Mouse (Mus musculus) lung, postnatal 4 days (tissue): Measurements from ENCODE around the gene Ift22.
A peak's percentile ranks its signal among the peaks of the same experiment; 100 is the strongest.

Experiments
- DNase-seq, 2 experiments: peaks; one replicate each; pipeline ENCODE4 v3.0.0; 2021

Ift22 gene

GRCm38 (mm10) chr5:136949551-136950336 lies 41.8 kb downstream of the Ift22 start:
- DNase-seq, result peak in 1 of 2 experiments; percentile 51

- no peak for DNase-seq
Observed at GRCm38 (mm10) chr5:136950521-136950920, 42.6 kb downstream of the Ift22 start.

- no peak for DNase-seq
Observed at GRCm38 (mm10) chr5:136952153-136952552, 44.2 kb downstream of the Ift22 start.

- DNase-seq, result peak; percentile 97 to 98
Observed at GRCm38 (mm10) chr5:136953015-136953414, 45.1 kb downstream of the Ift22 start, which contains the start of gene Fis1. Fis1 (plus strand) TSS chr5:136953275.

GRCm38 (mm10) chr5:136953440-136953951 lies 45.5 kb downstream of the Ift22 start:
- DNase-seq, result peak; percentile 55 to 58

GRCm38 (mm10) chr5:136955622-136956021 lies 47.7 kb downstream of the Ift22 start:
- DNase-seq, result no peak

- no peak for DNase-seq
Observed at GRCm38 (mm10) chr5:136957250-136957649, 49.3 kb downstream of the Ift22 start.

- peak in 1 of 2 experiments; percentile 36 for DNase-seq
Observed at GRCm38 (mm10) chr5:136958991-136959605, 51.1 kb downstream of the Ift22 start.

GRCm38 (mm10) chr5:136960053-136960452 lies 52.1 kb downstream of the Ift22 start:
- no peak for DNase-seq

GRCm38 (mm10) chr5:136961334-136961982 lies 53.5 kb downstream of the Ift22 start:
- no peak for DNase-seq

- peak; percentile 91 to 92 for DNase-seq
Observed at GRCm38 (mm10) chr5:136961983-136962461, 54.1 kb downstream of the Ift22 start.

GRCm38 (mm10) chr5:136962501-136962900 lies 54.6 kb downstream of the Ift22 start:
- DNase-seq, result peak; percentile 88 to 92

- DNase-seq, result no peak
Observed at GRCm38 (mm10) chr5:136962966-136963540, 55.1 kb downstream of the Ift22 start.
